Mouse (Mus musculus) lung, postnatal 0 days (tissue): Measurements from ENCODE around the gene Pdap1. TPM values are rescaled to one million over a fixed set of nuclear protein-coding genes. Genes with fewer than 3 reads are reported as not detected.
"Not testable (repeated sequence)": the region's sequence is repeated elsewhere in the genome, so short reads cannot be mapped to it uniquely, and the experiment has no call there.

ENCODE experiments used
- ATAC-seq: fragments of 200-750 bp; cut with Nextera tagmentation; 2 replicates; pipeline ENCODE4 v1.8.0; 2017; ENCODE audit warnings: moderate library complexity
- DNase-seq: peaks from one replicate; pipeline ENCODE4 v3.0.0-alpha.2; 2016; ENCODE audit warnings: low spot score
- H3K27ac ChIP-seq: fragments of 300-500 bp; sonication (generic); 2 replicates; pipeline ENCODE4 v1.5.1; 2014; ENCODE audit warnings: antibody characterized with exemption, mild to moderate bottlenecking, low read length, mixed read lengths
- H3K27me3 ChIP-seq: fragments of 300-500 bp; sonication (generic); replicated peaks from 2 replicates; pipeline ENCODE4 v1.6.1; 2014; ENCODE audit warnings: low read length, mixed read lengths; ENCODE audit not compliant: insufficient read depth
- H3K36me3 ChIP-seq: fragments of 300-500 bp; sonication (generic); 2 replicates; pipeline ENCODE4 v1.6.1; 2014; ENCODE audit warnings: low read length, mixed read lengths; ENCODE audit not compliant: insufficient read depth
- H3K4me1 ChIP-seq: fragments of 300-500 bp; sonication (generic); 2 replicates; pipeline ENCODE4 v1.6.1; 2014; ENCODE audit warnings: antibody characterized with exemption, low read depth, low read length, mixed read lengths; ENCODE audit not compliant: insufficient read depth
- H3K4me2 ChIP-seq: fragments of 300-500 bp; sonication (generic); replicated peaks from 2 replicates; pipeline ENCODE4 v1.6.1; 2014; ENCODE audit warnings: low read depth, mild to moderate bottlenecking, low read length, moderate library complexity, mixed read lengths
- H3K4me3 ChIP-seq: fragments of 300-500 bp; sonication (generic); 2 replicates; pipeline ENCODE4 v1.5.1; 2014; ENCODE audit warnings: low read depth, low read length
- H3K9ac ChIP-seq: fragments of 300-500 bp; sonication (generic); replicated peaks from 2 replicates; pipeline ENCODE4 v1.6.1; 2014; ENCODE audit warnings: low read depth, mild to moderate bottlenecking
- H3K9me3 ChIP-seq: fragments of 300-500 bp; sonication (generic); 2 replicates; pipeline ENCODE4 v1.6.1; 2016; ENCODE audit warnings: low read length, mixed read lengths
- CTCF ChIP-seq: IDR thresholded peaks from 2 replicates; pipeline ENCODE4 v1.5.1; 2016; ENCODE audit warnings: antibody characterized with exemption, mild to moderate bottlenecking
- EP300 ChIP-seq: IDR thresholded peaks from 2 replicates; pipeline ENCODE4 v1.6.1; 2016; ENCODE audit warnings: antibody characterized with exemption, mild to moderate bottlenecking, control low read depth
- WGBS: fragments of 180-500 bp; shearing (Covaris S2); extraction: QIAGEN DNeasy Blood & Tissue Kit; methylation state at CpG from one replicate; pipeline ENCODE4 v1.1.7; 2014; 5-methylcytosine and 5-hydroxymethylcytosine counted together
- polyA plus RNA-seq: library from polyadenylated mRNA; unstranded; fragments of >200 nt; fragmentation: Nextera tagmentation; extraction: Ambion mirVana; gene quantifications from 2 replicates; pipeline ENCODE4 v1.2.1, GENCODE M21; 2015

The Pdap1 gene
- polyA plus RNA-seq, 1 experiment from 2014 or later: 47.9 TPM

- Histone ChIP-seq H3K9ac (no peak overlapping the region), H3K4me3 (no peak overlapping the region), H3K4me1 (no peaks in the 10 kb centered on the region), H3K27me3 (no peaks in the 10 kb centered on the region), H3K27ac (no peak overlapping the region), H3K9me3 (no peaks in the 10 kb centered on the region), H3K36me3 (peaks cover 67% of the 10 kb centered on the region), H3K4me2 (no peak overlapping the region)
- no peak for TF ChIP-seq CTCF
- TF ChIP-seq EP300: no peak
- ATAC-seq: no peak
- WGBS: 89% methylated on average over 5 of the region's 5 CpGs
- DNase-seq: no peak
Observed at GRCm38 (mm10) chr5:145147748-145148147, 7.7 kb upstream of the Pdap1 start.

GRCm38 (mm10) chr5:145140611-145141010 is 573 bp upstream of the Pdap1 start:
- H3K9ac ChIP-seq: peak overlapping the region; percentile 85
- WGBS: under 1% methylated on average over 18 of the region's 18 CpGs
- peaks cover 8% of the 10 kb centered on the region; the same call in 1 of the 2 replicates for H3K4me1 ChIP-seq
- TF ChIP-seq EP300 (no peak), CTCF (no peak)
- H3K9me3 ChIP-seq: no peaks in the 10 kb centered on the region
- peaks cover 19% of the 10 kb centered on the region; the same call in 1 of the 2 replicates for H3K36me3 ChIP-seq
- H3K27me3 ChIP-seq: no peaks in the 10 kb centered on the region
- H3K4me2 ChIP-seq: peak overlapping the region; percentile 86
- H3K27ac ChIP-seq: peak overlapping the region; percentile 94
- no peak for ATAC-seq
- peak; percentile 36 for DNase-seq
- H3K4me3 ChIP-seq: peak overlapping the region; percentile 92

- no peaks in the 10 kb centered on the region for H3K9me3 ChIP-seq
- TF ChIP-seq EP300 (no peak), CTCF (no peak)
- 7% methylated on average over 6 of the region's 6 CpGs for WGBS
- H3K9ac ChIP-seq: peak overlapping the region; percentile 85
- no peak for ATAC-seq
- H3K4me2 ChIP-seq: peak overlapping the region; percentile 86
- H3K4me1 ChIP-seq: peaks cover 8% of the 10 kb centered on the region; the same call in 1 of the 2 replicates
- no peak overlapping the region for H3K27ac ChIP-seq
- peak overlapping the region; percentile 92 for H3K4me3 ChIP-seq
- H3K27me3 ChIP-seq: no peaks in the 10 kb centered on the region
- DNase-seq: peak; percentile 35
- H3K36me3 ChIP-seq: peaks cover 31% of the 10 kb centered on the region; the same call in 1 of the 2 replicates
Observed at GRCm38 (mm10) chr5:145138836-145139235, 1.2 kb downstream of the Pdap1 start.

GRCm38 (mm10) chr5:145133275-145133674 is 6.8 kb downstream of the Pdap1 start:
- not testable (repeated sequence) for H3K27ac ChIP-seq, ATAC-seq, DNase-seq, H3K9ac ChIP-seq, H3K4me3 ChIP-seq, H3K4me2 ChIP-seq, H3K27me3 ChIP-seq, H3K9me3 ChIP-seq, H3K4me1 ChIP-seq
- H3K36me3 ChIP-seq: peaks cover 39% of the 10 kb centered on the region; the same call in 1 of the 2 replicates
- TF ChIP-seq CTCF: peak; percentile 26
- 84% methylated on average over 6 of the region's 6 CpGs for WGBS

GRCm38 (mm10) chr5:145130995-145131394 is 9.0 kb downstream of the Pdap1 start:
- DNase-seq (no peak), ATAC-seq (no peak)
- Histone ChIP-seq H3K4me1 (no peaks in the 10 kb centered on the region), H3K27ac (no peak overlapping the region), H3K36me3 (peaks cover 46% of the 10 kb centered on the region; the same call in 1 of the 2 replicates), H3K9me3 (no peaks in the 10 kb centered on the region), H3K9ac (no peak overlapping the region), H3K4me2 (no peak overlapping the region), H3K27me3 (no peaks in the 10 kb centered on the region), H3K4me3 (no peak overlapping the region)
- WGBS: 83% methylated on average over 3 of the region's 3 CpGs
- TF ChIP-seq CTCF: no peak

GRCm38 (mm10) chr5:145130191-145130590 is 9.8 kb downstream of the Pdap1 start:
- TF ChIP-seq CTCF (no peak), EP300 (no peak)

GRCm38 (mm10) chr5:145129773-145130172 is 10.3 kb downstream of the Pdap1 start:
- not testable (repeated sequence) for H3K4me3 ChIP-seq, H3K4me2 ChIP-seq, DNase-seq, H3K27me3 ChIP-seq, H3K9me3 ChIP-seq, H3K9ac ChIP-seq, H3K27ac ChIP-seq, ATAC-seq, H3K4me1 ChIP-seq
- peaks cover 45% of the 10 kb centered on the region for H3K36me3 ChIP-seq
- 83% methylated on average over 6 of the region's 6 CpGs for WGBS

More at GRCm38 (mm10) chr5:145130191-145130590, 9.8 kb downstream of the Pdap1 start:
- ATAC-seq (no peak), DNase-seq (no peak)
- Histone ChIP-seq H3K36me3 (peaks cover 45% of the 10 kb centered on the region; the same call in 1 of the 2 replicates), H3K4me3 (no peak overlapping the region), H3K9me3 (no peaks in the 10 kb centered on the region), H3K9ac (no peak overlapping the region), H3K27me3 (no peaks in the 10 kb centered on the region), H3K27ac (no peak overlapping the region), H3K4me2 (no peak overlapping the region), H3K4me1 (no peaks in the 10 kb centered on the region)
- WGBS: 74% methylated on average over 11 of the region's 11 CpGs
